Mouse (Mus musculus): ENCODE data around the gene Tfdp1. TPM values are rescaled to one million over a fixed set of nuclear protein-coding genes. Genes with fewer than 3 reads are reported as not detected.

Tfdp1 gene
- polyA plus RNA-seq, 3 experiments from 2014 or later = 33.2 to 64.7 (median 37.8) TPM

DNA sequence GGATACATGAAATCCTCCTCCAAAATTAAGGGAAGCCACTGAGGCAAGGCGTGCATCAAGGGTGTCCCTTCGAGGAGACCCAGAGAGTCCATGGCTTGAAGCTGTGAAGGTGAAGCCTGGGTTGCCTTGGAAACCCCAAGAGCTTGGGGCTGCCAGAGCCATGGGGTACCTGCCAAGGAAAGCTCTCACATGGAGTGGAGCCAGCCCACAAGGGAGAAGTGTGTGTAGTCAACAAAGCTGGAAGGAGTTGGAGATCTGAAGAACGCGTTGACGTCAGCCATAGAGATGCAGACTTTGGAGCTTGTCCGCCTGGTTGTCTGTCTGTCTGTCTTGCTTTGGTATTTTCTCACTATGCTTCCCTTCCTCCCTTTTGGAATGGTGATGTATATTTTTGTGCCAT, 82.4 kb downstream of the Tfdp1 start:
- ATAC-seq = no peak

DNA sequence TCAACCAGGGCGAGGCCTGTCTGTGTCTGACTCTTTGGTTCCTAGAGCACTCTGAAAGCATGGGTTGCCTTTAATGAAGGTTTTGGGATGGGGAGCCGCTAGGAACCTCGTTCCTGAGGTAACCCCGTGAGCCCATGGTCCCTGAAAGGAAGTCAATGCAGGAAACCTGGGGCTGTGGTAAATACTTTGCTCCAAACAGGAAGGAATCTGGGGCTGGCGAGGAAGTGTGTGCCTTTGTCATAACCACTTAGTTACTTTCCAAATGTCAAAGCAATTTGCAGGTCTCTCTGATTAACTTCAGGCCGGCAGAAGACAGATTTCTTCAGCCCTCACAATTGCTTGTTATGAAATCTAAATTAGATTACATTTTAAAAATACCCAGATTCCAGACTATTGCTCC, 88.8 kb downstream of the Tfdp1 start:
- ATAC-seq = no peak

Other genes with a start within 250 kb of the Tfdp1 start
- gene Pcid2, start 233.3 kb upstream of the Tfdp1 start, polyA plus RNA-seq (2017; shearing (Covaris generic)) = 10 to 100 TPM; 40.3 to 43.9 (median 41.1) TPM
- gene Cul4a, start 233.1 kb upstream of the Tfdp1 start, polyA plus RNA-seq (2017; shearing (Covaris generic)) = 10 to 100 TPM; 15.3 to 20.1 (median 16.9) TPM
- gene Lamp1, start 179.6 kb upstream of the Tfdp1 start, polyA plus RNA-seq (2017; shearing (Covaris generic)) = 10 to 100 TPM; 10.1 to 22.6 (median 17.5) TPM
- gene Grtp1, start 138.1 kb upstream of the Tfdp1 start, polyA plus RNA-seq (2017; shearing (Covaris generic)) = 1 to 10 TPM in 2 of 3 experiments, under 1 TPM in 1; 0.48 to 6.3 (median 2.8) TPM
- gene Adprhl1, start 84.6 kb upstream of the Tfdp1 start, polyA plus RNA-seq (2017; shearing (Covaris generic)) = not detected
- gene Dcun1d2, start 50.6 kb upstream of the Tfdp1 start, polyA plus RNA-seq (2017; shearing (Covaris generic)) = 10 to 100 TPM; 16.0 to 25.2 (median 22.4) TPM
- 10 to 100 TPM; 24.1 to 28.8 (median 26.7) TPM for gene Tmco3, start 50.6 kb upstream of the Tfdp1 start, polyA plus RNA-seq (2017; shearing (Covaris generic))
- not detected for gene Atp4b, start 58.1 kb downstream of the Tfdp1 start, polyA plus RNA-seq (2017; shearing (Covaris generic))
- not detected for gene Grk1, start 66.3 kb downstream of the Tfdp1 start, polyA plus RNA-seq (2017; shearing (Covaris generic))
- gene Tmem255b, start 96.4 kb downstream of the Tfdp1 start, polyA plus RNA-seq (2017; shearing (Covaris generic)) = not detected
- gene Gas6, start 155.7 kb downstream of the Tfdp1 start, polyA plus RNA-seq (2017; shearing (Covaris generic)) = not detected
- gene 1700029H14Rik, start 223.7 kb downstream of the Tfdp1 start, polyA plus RNA-seq (2017; shearing (Covaris generic)) = not detected